Mouse (Mus musculus): ENCODE results near the gene Stap1. TPM values are rescaled to one million over a fixed set of nuclear protein-coding genes. Genes with fewer than 3 reads are reported as not detected.

Stap1 gene
- total RNA-seq, 2 experiments from 2014 or later = 0.36 TPM; not detected in 1

- DNase-seq = no peak
- intact Hi-C loops (cut with DNase I) = no loop called here
These were observed 42.5 kb downstream of the Stap1 start for GRCm38 (mm10) chr5:86113997-86114396.

DNA sequence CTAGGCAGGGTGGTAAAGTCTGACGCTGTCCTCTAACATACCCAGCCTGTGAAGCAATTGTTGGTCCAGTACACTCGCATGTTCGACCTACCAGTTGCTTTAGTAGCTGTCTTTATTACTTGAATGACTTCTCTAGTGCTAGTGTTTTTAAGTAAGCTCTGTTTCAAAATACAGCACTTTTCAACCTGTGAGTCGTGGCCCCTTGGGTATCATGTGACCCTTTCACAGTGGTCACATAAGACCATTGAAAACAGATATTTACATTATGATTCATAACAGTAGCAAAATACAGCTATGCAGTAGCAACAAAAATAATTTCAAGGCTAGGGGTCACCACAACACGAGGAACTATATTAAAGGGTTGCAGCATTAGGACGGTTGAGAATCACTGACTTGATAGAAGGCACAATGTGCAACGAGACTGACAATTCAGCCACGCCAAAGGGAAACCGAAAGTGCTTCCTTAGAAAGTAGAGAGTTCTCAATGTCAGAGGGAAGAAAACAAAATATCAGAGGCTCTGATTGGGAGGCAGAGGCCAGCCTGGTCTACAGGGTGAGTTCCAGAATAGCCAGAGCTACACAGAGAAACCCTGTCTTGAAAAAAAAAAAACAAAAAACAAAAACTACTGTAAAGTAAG, 47.0 kb downstream of the Stap1 start:
- DNase-seq = no peak
- intact Hi-C loops (cut with DNase I) = no loop called here

GRCm38 (mm10) chr5:86128749-86129148, 57.2 kb downstream of the Stap1 start:
- DNase-seq = no peak
- intact Hi-C loops (cut with DNase I) = no loop called here

DNA sequence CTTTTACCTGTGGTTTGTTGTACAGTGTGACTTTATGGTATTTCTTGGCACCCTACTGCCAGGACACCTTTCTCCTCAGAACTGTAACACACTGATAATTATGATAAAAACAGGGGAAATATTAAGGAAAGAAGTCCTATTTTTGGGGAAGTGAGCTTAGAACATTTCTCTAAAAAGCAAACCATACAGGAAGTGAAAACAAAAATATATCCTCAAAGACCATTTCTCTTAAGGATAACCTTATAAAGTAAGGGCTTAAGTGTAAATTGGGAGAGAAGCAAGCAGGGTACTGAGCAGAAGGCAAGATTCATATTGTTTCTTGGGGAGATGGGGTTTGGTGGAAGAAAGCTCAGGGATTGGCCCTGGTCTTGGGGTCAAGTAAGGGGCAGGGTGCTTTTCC, 58.3 kb downstream of the Stap1 start:
- DNase-seq = no peak
- intact Hi-C loops (cut with DNase I) = no loop called here

Other genes starting within 250 kb of the Stap1 start
- 1 to 10 TPM; 2.9 to 3.5 TPM for gene Cenpc1, start 6.2 kb upstream of the Stap1 start, total RNA-seq (2021)
- gene Uba6, start 101.1 kb downstream of the Stap1 start, total RNA-seq (2021) = 1 to 10 TPM; 3.8 to 4.0 TPM
- gene Gnrhr, start 126.2 kb downstream of the Stap1 start, total RNA-seq (2021) = not detected
- gene Tmprss11c, start 217.6 kb downstream of the Stap1 start, total RNA-seq (2021) = not detected